Mouse (Mus musculus) midbrain, postnatal 0 days (tissue): ENCODE data around the gene Dhh. TPM values are rescaled to one million over a fixed set of nuclear protein-coding genes. Genes with fewer than 3 reads are reported as not detected.

Source experiments
- ATAC-seq: fragments of 200-750 bp; cut with Nextera tagmentation; 2 replicates; pipeline ENCODE4 v1.8.0; 2017; ENCODE audit warnings: moderate number of reproducible peaks, mild to moderate bottlenecking, moderate TSS enrichment, moderate library complexity; ENCODE audit not compliant: low FRiP score
- DNase-seq: peaks from one replicate; pipeline ENCODE4 v3.0.0-alpha.2; 2015; ENCODE audit warnings: low spot score
- H3K27ac ChIP-seq: fragments of 300-500 bp; sonication (generic); 2 replicates; pipeline ENCODE4 v1.5.1; 2014; ENCODE audit warnings: low read depth, mild to moderate bottlenecking, low read length, mixed read lengths
- H3K27me3 ChIP-seq: fragments of 300-500 bp; sonication (generic); 2 replicates; pipeline ENCODE4 v1.6.1; 2014; ENCODE audit warnings: low read length, control low read depth, mixed read lengths; ENCODE audit not compliant: insufficient read depth
- H3K36me3 ChIP-seq: fragments of 300-500 bp; sonication (generic); 2 replicates; pipeline ENCODE4 v1.6.1; 2014; ENCODE audit warnings: low read length, control low read depth, mixed read lengths; ENCODE audit not compliant: insufficient read depth
- H3K4me1 ChIP-seq: fragments of 300-500 bp; sonication (generic); 2 replicates; pipeline ENCODE4 v1.6.1; 2014; ENCODE audit warnings: mild to moderate bottlenecking, control low read depth, antibody characterized with exemption, low read length, mixed read lengths; ENCODE audit not compliant: insufficient read depth
- H3K4me2 ChIP-seq: fragments of 300-500 bp; sonication (generic); 2 replicates; pipeline ENCODE4 v1.6.1; 2014; ENCODE audit warnings: low read depth, mild to moderate bottlenecking, low read length, mixed read lengths; ENCODE audit not compliant: poor library complexity, severe bottlenecking
- H3K4me3 ChIP-seq: fragments of 300-500 bp; sonication (generic); 2 replicates; pipeline ENCODE4 v1.5.1; 2014; ENCODE audit warnings: low read depth, mild to moderate bottlenecking, low read length, moderate library complexity
- H3K9ac ChIP-seq: fragments of 300-500 bp; sonication (generic); replicated peaks from 2 replicates; pipeline ENCODE4 v1.6.1; 2014; ENCODE audit warnings: mild to moderate bottlenecking, low read length, moderate library complexity, mixed read lengths; ENCODE audit not compliant: poor library complexity, severe bottlenecking
- H3K9me3 ChIP-seq: fragments of 300-500 bp; sonication (generic); 2 replicates; pipeline ENCODE4 v1.6.1; 2016; ENCODE audit warnings: low read length, control low read depth
- CTCF ChIP-seq: IDR thresholded peaks from 2 replicates; pipeline ENCODE4 v1.5.1; 2016; ENCODE audit warnings: antibody characterized with exemption, mild to moderate bottlenecking
- WGBS: fragments of 180-500 bp; shearing (Covaris S2); extraction: QIAGEN DNeasy Blood & Tissue Kit; methylation state at CpG from one replicate; pipeline ENCODE4 v1.1.7; 2014; 5-methylcytosine and 5-hydroxymethylcytosine counted together
- polyA plus RNA-seq: library from polyadenylated mRNA; unstranded; fragments of >200 nt; fragmentation: Nextera tagmentation; extraction: Ambion mirVana; gene quantifications from 2 replicates; pipeline ENCODE4 v1.2.1, GENCODE M21; 2015
- total RNA-seq: library from RNA; depleted of rRNA; stranded (reverse); fragments of >200 nt; gene quantifications from 2 replicates; pipeline ENCODE4 v1.2.3, GENCODE M21; 2014

The Dhh gene
- total and polyA plus RNA-seq, 2 experiments from 2014 or later: 0.22 to 0.38 TPM

DNA sequence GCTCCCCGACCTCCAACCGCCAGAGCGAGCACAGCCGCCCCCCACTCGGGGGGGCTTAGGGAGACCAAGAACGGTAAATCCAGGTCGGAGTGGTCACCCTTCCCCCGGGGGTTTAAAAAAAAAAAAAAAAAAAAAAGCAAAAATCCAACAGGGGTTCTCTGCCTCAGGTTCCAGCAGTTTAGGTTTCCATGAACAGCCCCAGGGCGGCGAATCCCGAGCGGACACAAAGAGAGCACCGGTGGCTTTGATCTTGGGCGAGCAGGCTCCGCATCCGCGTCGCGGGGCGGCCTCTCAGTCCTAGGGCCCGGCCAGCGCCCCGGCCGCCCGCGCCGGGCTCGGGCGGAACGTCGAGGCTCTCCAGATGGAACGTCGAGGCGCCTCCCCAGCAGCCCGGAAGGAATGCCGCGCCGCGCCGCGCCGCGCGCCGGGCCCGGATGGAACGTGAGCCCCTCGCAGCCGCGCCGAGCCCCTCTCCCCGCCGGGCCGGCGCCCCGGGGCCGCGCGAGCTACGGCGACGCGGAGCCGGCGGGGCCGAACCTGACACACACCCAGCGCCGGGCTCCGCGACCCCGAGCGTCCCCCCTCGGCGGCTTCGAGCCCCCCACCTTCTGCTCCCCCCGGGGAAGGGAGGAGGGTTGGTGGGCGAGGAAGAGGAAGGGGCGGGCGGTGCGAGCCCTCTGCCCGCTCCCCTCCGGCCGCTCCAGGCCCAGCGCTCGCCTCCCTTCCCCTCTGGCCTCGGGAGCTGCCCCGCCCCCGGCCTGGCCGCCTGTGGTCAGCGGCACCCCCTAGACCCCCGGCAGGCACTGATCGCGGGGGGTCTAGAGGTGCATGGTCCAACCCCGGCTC is 27.0 kb downstream of the Dhh start, which contains the start of gene Kmt2d:
TSS of gene Kmt2d (minus strand) at position 135 of the 846 bp plus-strand sequence.
- peak; percentile 45 for ATAC-seq
- no peak for TF ChIP-seq CTCF
- Histone ChIP-seq H3K27ac (peak within 1 kb of the TSS; percentile 99), H3K4me1 (peaks cover 30% of the 10 kb centered on the region), H3K4me3 (peak within 1 kb of the TSS; percentile 99), H3K36me3 (0 out of 2 replicates have a peak, but pooled peaks cover under 1% of the 10 kb centered on the region), H3K27me3 (no peaks in the 10 kb centered on the region), H3K4me2 (peak within 1 kb of the TSS; percentile 99), H3K9me3 (no peaks in the 10 kb centered on the region), H3K9ac (peak within 1 kb of the TSS; percentile 98)
- DNase-seq: peak; percentile 65
- under 1% methylated on average over 69 of the region's 94 CpGs for WGBS

- peak overlapping the region; percentile 99; the same call in 1 of the 2 replicates for H3K27ac ChIP-seq
- peaks cover 9% of the 10 kb centered on the region for H3K36me3 ChIP-seq
- no peak for TF ChIP-seq CTCF
- ATAC-seq: no peak
- peaks cover 30% of the 10 kb centered on the region for H3K4me1 ChIP-seq
- peak overlapping the region; percentile 98 for H3K9ac ChIP-seq
- no peaks in the 10 kb centered on the region for H3K9me3 ChIP-seq
- WGBS: under 1% methylated on average over 16 of the region's 16 CpGs
- no peaks in the 10 kb centered on the region for H3K27me3 ChIP-seq
- peak; percentile 25 for DNase-seq
- H3K4me3 ChIP-seq: peak overlapping the region; percentile 99
- H3K4me2 ChIP-seq: peak overlapping the region; percentile 99
These were observed 27.9 kb downstream of the Dhh start for GRCm38 (mm10) chr15:98870179-98871069.

DNA sequence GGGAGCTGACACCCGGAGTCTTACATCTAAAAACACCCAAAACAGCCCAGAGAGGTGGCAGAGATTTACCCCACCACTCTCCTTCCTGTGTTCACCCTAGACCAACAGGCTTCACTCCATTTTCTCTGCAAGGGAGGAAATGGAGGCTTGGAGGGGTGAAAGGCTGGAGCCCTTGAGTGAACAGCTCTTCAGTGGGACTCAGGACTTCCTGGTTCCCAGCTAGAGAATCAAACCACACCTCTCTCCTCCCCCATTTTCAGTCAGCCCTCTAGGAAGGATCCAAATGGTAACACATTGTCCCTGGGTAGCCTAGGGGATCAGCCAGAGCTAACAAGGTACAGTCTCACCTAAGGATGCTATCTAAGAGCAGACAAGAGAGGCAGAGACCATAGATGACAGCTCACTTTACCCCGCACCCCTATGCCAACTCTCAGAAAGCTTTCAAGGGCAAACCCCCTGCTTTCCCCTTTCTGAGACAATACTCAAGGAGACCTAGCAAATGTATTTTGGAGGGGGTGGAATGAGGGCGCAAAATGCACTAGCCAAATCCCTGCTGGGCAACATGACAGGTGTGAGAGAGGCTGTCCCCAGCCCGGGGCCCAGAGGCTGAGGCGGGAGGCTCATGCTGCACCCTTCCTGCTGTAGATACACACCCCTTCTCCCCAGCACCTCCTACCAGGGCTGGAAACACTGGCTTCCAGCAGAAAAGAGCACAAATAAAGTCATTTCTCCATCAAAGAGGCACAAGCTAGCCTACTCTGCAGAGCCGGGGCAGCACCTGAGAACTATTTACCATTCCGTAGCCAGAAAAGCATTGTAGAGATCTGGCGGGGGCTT is 28.8 kb downstream of the Dhh start:
- no peak for DNase-seq
- H3K4me1 ChIP-seq: peaks cover 30% of the 10 kb centered on the region
- no peaks in the 10 kb centered on the region for H3K9me3 ChIP-seq
- H3K36me3 ChIP-seq: peaks cover 17% of the 10 kb centered on the region
- peak overlapping the region; percentile 99 for H3K4me2 ChIP-seq
- no peak for ATAC-seq
- no peak for TF ChIP-seq CTCF
- 0 out of 2 replicates have a peak overlapping the region, but pooled peaks have one; percentile 6 for H3K27ac ChIP-seq
- peak overlapping the region; percentile 98 for H3K9ac ChIP-seq
- 9% methylated on average over 8 of the region's 8 CpGs for WGBS
- H3K4me3 ChIP-seq: peak overlapping the region; percentile 99
- no peaks in the 10 kb centered on the region for H3K27me3 ChIP-seq

DNA sequence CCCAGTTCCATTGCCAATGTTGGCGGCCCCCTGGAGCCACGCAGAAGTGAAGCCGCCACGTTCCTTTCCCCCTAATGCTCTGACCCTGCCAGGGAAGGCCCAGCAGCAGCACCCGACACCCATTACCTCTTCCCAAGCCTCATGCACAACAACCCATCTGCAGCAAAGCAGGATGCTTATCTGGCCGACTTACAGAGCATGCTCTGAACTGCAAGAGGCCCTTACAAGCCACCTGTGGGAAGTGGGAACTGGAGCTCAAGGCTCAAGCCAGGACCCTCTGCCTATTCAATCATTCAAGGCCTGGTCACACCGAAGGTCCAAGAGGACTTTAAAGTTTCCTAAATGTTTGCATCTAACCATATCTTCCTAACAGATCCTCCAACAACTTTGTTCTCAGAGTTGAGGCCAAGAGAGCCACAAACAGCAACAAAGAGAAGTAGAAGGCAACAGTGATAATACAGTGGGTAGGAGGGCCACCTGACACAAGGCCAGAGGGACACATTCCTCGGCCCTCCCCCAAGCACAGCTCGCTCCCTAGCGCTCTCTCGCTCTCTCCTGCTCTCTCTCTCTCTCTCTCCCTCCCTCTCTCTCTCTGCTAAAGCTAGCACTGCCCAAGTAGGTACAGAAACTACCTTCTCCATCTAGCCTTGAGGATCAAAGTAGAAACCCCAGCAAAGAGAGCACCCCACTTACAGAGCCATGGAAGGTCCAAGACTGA is 29.8 kb downstream of the Dhh start:
- Histone ChIP-seq H3K4me2 (peak overlapping the region; percentile 99), H3K9ac (peak overlapping the region; percentile 98), H3K9me3 (no peaks in the 10 kb centered on the region), H3K4me1 (peaks cover 30% of the 10 kb centered on the region), H3K27ac (0 out of 2 replicates have a peak overlapping the region, but pooled peaks have one; percentile 26), H3K4me3 (peak overlapping the region; percentile 99), H3K27me3 (no peaks in the 10 kb centered on the region), H3K36me3 (peaks cover 28% of the 10 kb centered on the region)
- 23% methylated on average over 11 of the region's 11 CpGs for WGBS
- ATAC-seq (no peak), DNase-seq (no peak)
- no peak for TF ChIP-seq CTCF

DNA sequence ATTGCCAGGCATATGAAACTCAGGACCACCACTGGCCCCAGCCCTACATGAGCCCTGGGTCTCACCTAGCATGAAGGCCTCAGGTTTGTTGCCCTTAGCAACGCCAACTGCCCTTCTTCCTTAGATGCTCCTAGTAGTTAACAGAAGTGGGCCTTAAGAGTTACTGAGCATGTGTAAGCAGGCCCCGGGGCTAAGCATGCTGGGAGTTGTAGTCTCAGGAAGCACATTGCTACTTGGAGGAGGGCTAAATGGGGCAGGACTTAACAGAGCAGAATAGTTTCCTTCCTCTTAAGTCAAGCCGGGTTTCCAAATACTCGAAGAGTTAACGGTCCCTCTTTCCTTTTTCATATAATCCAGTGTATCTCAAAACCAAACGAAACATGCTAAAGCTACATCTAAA is 31.0 kb downstream of the Dhh start:
- Histone ChIP-seq H3K36me3 (peaks cover 40% of the 10 kb centered on the region), H3K9ac (no peak overlapping the region; the same call in 1 of the 2 replicates), H3K27ac (no peak overlapping the region), H3K4me1 (peaks cover 30% of the 10 kb centered on the region), H3K27me3 (no peaks in the 10 kb centered on the region), H3K9me3 (no peaks in the 10 kb centered on the region), H3K4me3 (no peak overlapping the region), H3K4me2 (peak overlapping the region; percentile 99)
- 73% methylated on average over 6 of the region's 6 CpGs for WGBS
- DNase-seq (peak; percentile 51), ATAC-seq (no peak)
- no peak for TF ChIP-seq CTCF
